Mouse (Mus musculus) adipocyte (in vitro differentiated cells): ENCODE measurements at regions not wholly inside any gene's neighbourhood (a gene's known extent, or its start where the extent isn't known, plus 50 kb on each side); places are given as distances from the start of the nearest gene placed in this dataset.
A peak's percentile ranks its signal among the peaks of the same experiment; 100 is the strongest.
"Not testable (repeated sequence)": the region's sequence is repeated elsewhere in the genome, so short reads cannot be mapped to it uniquely, and the experiment has no call there.

ENCODE experiments used
- DNase-seq: peaks from one replicate; pipeline ENCODE4 v3.0.0-alpha.2; 2016; ENCODE audit warnings: low spot score

GRCm38 (mm10) chr3:5806947-5807575 is 56.5 kb downstream of the Gm8797 start:
- no peak for DNase-seq

- DNase-seq: peak; percentile 81
These were observed 60.5 kb downstream of the Gm8797 start for GRCm38 (mm10) chr3:5811071-5811590.

- DNase-seq: not testable (repeated sequence)
These were observed 69.6 kb downstream of the Gm8797 start for GRCm38 (mm10) chr3:5820243-5820642.

GRCm38 (mm10) chr3:5860237-5860636 is 109.6 kb downstream of the Gm8797 start:
- DNase-seq: not testable (repeated sequence)

GRCm38 (mm10) chr3:5870407-5870806 is 119.8 kb downstream of the Gm8797 start:
- no peak for DNase-seq

GRCm38 (mm10) chr3:5879113-5879512 is 128.5 kb downstream of the Gm8797 start:
- DNase-seq: no peak

GRCm38 (mm10) chr3:5917536-5917935 is 166.9 kb downstream of the Gm8797 start:
- no peak for DNase-seq

- DNase-seq: not testable (repeated sequence)
These were observed 199.6 kb downstream of the Gm8797 start for GRCm38 (mm10) chr3:5950243-5950642.

- DNase-seq: not testable (repeated sequence)
These were observed 238.5 kb downstream of the Gm8797 start for GRCm38 (mm10) chr3:5989011-5989645.

GRCm38 (mm10) chr3:6004423-6004822 is 253.8 kb downstream of the Gm8797 start:
- peak; percentile 49 for DNase-seq

- DNase-seq: no peak
These were observed 268.1 kb downstream of the Gm8797 start for GRCm38 (mm10) chr3:6018749-6019148.

GRCm38 (mm10) chr3:6041325-6041724 is 290.7 kb downstream of the Gm8797 start:
- not testable (repeated sequence) for DNase-seq

GRCm38 (mm10) chr3:6049472-6050045 is 299.0 kb downstream of the Gm8797 start:
- DNase-seq: no peak

GRCm38 (mm10) chr3:6051901-6052300 is 301.3 kb downstream of the Gm8797 start:
- DNase-seq: no peak

- no peak for DNase-seq
These were observed 333.2 kb downstream of the Gm8797 start for GRCm38 (mm10) chr3:6083855-6084254.

GRCm38 (mm10) chr3:6087267-6087666 is 336.7 kb downstream of the Gm8797 start:
- DNase-seq: no peak

GRCm38 (mm10) chr3:6093931-6094330 is 343.3 kb downstream of the Gm8797 start:
- DNase-seq: peak; percentile 46

- not testable (repeated sequence) for DNase-seq
These were observed 343.8 kb downstream of the Gm8797 start for GRCm38 (mm10) chr3:6094410-6094809.

- no peak for DNase-seq
These were observed 350.3 kb downstream of the Gm8797 start for GRCm38 (mm10) chr3:6100863-6101262.

GRCm38 (mm10) chr3:6102866-6103265 is 352.3 kb downstream of the Gm8797 start:
- DNase-seq: no peak

GRCm38 (mm10) chr3:6106659-6107058 is 356.1 kb downstream of the Gm8797 start:
- DNase-seq: peak; percentile 80

GRCm38 (mm10) chr3:6107377-6108155 is 357.0 kb downstream of the Gm8797 start:
- DNase-seq: no peak
